Mouse (Mus musculus): Measurements from ENCODE around the gene Hsf2bp.

Gene Hsf2bp

DNA sequence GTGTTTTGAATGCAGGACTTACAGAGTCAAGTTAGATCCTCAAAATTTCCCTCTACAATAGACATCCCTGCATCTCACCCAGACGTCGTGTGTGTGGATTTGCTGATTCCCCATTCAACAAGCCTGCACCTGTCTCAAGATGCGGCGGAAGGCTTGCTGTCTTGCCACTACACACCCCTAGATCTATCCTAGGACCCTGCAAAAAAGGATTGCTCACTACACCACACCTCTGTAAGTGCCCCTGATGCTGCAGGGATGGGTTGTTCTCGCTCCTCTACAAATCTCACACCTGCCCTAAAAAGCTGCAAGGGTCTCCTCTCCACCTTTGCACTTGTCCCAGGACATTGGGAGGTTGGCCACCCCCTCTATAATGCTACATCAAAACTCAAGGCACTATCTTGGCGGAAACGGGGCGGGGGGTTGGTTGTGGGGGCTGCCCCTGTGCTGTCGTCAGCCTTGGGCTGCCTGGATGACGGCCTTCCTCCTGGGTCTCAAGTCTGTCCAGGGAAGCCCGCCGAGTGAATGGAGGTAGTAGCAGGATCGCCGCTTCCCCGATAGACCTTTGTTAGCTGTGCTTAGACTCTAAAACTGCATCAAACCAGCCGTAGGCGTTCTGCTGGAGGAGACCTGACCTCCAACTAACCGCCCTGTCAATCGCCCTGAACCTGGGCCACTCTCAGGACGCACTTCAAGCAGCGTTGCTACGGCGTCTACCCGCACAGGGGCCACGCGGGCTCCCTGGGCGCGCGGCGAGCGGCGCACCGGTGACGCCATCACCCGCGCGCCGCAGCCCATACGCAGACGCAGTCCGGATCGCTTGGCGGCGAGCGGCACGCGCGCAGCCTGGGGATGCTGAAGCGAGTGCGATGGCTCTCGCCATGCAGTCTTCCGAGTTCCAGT is at the start of gene Hsf2bp, which contains the start of gene Rrp1b:
Gene Hsf2bp, minus strand, starts transcription at position 741 of the 900 bp plus-strand sequence.
Gene Rrp1b, plus strand, starts transcription at position 492 of the 900 bp plus-strand sequence.
- DNase-seq (ENCODE audit: extremely low read depth, insufficient read length, low spot score): peak; percentile 93

DNA sequence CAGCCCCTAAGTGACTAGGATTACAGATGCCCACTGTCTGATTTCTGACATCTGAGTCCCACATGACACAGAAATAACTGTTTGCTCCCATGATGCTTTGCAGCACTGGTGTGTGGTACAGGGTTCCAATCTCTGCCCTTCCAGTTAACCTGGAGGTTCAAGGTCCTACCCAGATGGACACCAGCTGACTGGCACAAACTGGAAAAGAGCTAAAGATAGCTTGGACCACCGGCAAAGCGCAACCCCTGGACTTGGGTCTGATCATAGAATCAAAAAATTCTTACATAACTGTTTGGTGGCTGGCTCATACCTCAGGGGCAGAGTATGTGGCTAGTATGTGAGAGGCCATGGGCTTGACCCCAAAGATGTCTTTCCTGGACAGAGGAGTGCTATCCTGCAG is 47.2 kb upstream of the Hsf2bp start:
- DNase-seq (ENCODE audit: extremely low read depth, insufficient read length, low spot score): no peak

- DNase-seq (ENCODE audit: extremely low read depth, insufficient read length, low spot score): peak; percentile 50
Observed at GRCm38 (mm10) chr17:32075164-32075563, 39.0 kb upstream of the Hsf2bp start.

GRCm38 (mm10) chr17:32074658-32075057 is 38.5 kb upstream of the Hsf2bp start:
- peak; percentile 36 for DNase-seq (ENCODE audit: extremely low read depth, insufficient read length, low spot score)

- DNase-seq (ENCODE audit: extremely low read depth, insufficient read length, low spot score): peak; percentile 68
Observed at GRCm38 (mm10) chr17:32073359-32073758, 37.2 kb upstream of the Hsf2bp start.

DNA sequence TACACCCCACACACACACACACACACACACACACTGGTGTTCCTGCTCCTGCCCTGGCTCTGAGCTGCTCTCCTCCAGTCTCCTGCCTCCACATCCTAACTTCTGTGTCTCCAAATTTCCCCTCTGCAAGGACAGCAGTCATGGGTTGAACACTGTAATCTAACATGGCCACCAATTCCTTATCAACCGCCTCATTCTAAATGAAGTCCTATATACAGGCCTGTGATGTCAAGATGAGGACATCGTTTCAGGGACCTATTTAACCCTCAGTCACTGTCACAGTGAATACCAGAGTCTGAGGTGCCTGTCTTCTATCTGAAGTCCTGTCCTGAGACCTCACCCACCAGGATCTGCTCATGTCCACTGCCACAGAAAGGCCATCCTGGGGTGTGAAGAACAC is 32.7 kb upstream of the Hsf2bp start:
- no peak for DNase-seq (ENCODE audit: extremely low read depth, insufficient read length, low spot score)

DNA sequence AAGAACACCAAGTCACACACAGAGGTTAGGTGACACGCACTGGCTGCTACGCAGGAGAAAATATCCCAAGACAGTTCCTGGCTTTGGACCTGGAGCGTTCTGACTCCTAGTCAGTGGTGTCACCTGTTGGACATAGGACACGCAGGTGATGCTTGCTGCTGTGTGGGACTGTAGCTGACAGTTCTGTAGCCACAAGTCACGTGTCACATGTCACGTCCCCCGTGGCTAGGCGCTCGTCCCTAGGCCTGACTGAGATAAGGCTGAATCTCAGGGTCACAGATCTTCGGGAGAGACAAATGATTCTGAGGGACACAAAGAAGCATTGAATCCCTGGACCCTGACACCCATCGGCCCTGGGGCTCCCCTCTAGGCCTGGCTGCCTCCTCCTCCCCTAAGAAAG is 32.2 kb upstream of the Hsf2bp start:
- DNase-seq (ENCODE audit: extremely low read depth, insufficient read length, low spot score): no peak

- DNase-seq (ENCODE audit: extremely low read depth, insufficient read length, low spot score): no peak
Observed at GRCm38 (mm10) chr17:32067541-32067940, 31.4 kb upstream of the Hsf2bp start.

- peak; percentile 49 for DNase-seq (ENCODE audit: extremely low read depth, insufficient read length, low spot score)
Observed at GRCm38 (mm10) chr17:32064762-32065161, 28.6 kb upstream of the Hsf2bp start.

- DNase-seq (ENCODE audit: extremely low read depth, insufficient read length, low spot score): no peak
Observed at GRCm38 (mm10) chr17:32063654-32064053, 27.5 kb upstream of the Hsf2bp start.

- no peak for DNase-seq (ENCODE audit: extremely low read depth, insufficient read length, low spot score)
Observed at GRCm38 (mm10) chr17:32061219-32061618, 25.1 kb upstream of the Hsf2bp start.

DNA sequence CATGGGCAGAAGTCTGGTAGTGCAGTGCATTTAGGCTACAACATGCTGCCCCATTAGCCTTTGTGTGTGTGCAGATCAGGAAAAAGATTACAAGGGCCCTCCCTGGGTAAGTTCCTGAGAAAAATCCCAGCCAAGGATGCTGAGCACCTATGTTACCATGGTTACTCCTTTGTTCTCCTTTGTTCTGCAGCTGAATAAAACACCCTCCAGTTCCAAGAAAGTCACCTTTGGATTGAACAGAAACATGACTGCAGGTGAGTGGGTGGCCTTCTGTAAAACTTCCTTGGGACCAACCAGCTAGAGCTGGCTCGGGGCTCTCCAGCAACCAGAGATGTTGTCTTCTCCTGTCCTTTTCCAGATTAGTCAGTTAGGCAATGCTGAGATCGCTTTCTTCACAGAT is 22.9 kb upstream of the Hsf2bp start:
- no peak for DNase-seq (ENCODE audit: extremely low read depth, insufficient read length, low spot score)

DNA sequence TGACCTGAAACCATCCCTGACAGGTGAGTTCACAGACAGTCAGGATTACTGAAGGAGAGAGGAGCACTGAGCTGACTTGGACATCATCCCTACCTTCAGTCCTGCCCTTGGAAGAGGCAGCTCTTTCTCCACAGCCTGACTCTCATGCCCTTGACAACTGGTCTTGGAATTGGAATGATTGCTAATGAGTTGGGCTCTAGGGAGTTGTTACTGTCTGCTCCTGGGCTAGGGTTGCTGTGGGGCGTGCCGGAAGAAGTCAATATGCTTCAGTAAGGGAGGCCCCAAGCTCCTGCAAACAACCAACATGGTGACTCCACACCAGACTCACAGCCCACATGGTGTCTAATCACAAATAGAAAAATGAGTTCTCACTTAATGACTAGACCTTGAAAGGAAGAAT is 21.7 kb upstream of the Hsf2bp start:
- no peak for DNase-seq (ENCODE audit: extremely low read depth, insufficient read length, low spot score)

- DNase-seq (ENCODE audit: extremely low read depth, insufficient read length, low spot score): no peak
Observed at GRCm38 (mm10) chr17:32053677-32054076, 17.5 kb upstream of the Hsf2bp start.

DNA sequence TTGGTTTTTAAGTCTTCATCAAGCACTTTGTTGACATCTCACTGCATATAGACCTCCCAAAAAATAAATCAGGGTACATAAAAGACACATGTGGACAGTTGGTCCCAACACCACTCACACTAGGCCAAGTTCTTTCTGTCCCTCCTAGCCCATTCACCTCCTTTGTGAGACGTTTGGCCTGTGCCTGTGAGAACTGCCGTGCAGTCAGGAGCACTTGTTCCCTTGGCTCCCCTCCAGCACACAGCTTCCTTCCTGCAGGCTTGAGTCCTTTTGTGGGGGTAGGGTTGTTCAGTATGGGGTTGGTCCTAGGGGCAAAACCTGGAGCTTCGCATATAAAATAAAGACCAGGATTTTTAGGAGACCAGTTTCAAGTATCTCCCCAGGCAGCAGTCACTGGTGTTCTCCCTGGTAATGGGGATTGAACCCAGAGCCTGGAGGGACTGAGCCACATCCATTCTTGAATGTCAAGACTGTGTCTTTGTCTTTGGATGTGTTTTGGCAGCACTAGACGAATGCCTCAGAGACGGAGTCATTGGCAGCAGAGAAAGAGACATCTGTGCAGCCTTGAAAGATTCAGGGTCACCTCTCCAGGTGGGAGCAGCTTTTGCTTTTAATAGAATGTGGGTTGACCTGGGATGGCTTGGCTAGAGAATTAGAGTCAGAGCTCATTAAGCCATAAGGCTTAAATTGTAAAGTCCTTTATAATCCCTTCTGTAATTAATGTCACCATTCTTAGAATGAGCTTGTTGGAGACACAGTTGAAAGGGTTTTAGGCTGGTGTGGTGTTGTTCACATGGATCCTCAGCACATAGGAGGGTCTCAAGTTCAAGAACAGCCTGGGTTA is 16.3 kb upstream of the Hsf2bp start:
- DNase-seq (ENCODE audit: extremely low read depth, insufficient read length, low spot score): no peak

- no peak for DNase-seq (ENCODE audit: extremely low read depth, insufficient read length, low spot score)
Observed at GRCm38 (mm10) chr17:32050609-32051008, 14.5 kb upstream of the Hsf2bp start.

- no peak for DNase-seq (ENCODE audit: extremely low read depth, insufficient read length, low spot score)
Observed at GRCm38 (mm10) chr17:32049914-32050313, 13.8 kb upstream of the Hsf2bp start.

- DNase-seq (ENCODE audit: extremely low read depth, insufficient read length, low spot score): no peak
Observed at GRCm38 (mm10) chr17:32048351-32048750, 12.2 kb upstream of the Hsf2bp start.

DNA sequence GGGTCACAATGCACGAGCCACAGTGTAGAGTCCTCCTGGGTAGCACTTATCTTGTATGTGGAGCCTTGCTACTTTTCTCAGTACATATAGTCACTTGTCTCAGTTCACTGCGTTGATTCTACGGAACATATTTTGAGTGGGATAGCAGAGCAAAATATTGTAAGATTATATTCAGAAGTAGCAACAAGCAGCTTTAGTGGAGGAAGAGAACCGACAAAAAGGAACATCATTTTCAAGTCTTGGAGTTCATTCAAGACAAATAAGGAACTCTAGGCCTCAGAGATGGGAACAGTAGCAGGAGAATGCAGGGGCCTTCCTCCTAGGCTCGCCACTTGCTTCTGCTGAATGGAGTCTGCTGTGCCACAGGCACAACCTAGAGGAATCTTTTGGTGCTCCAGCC is 10.4 kb upstream of the Hsf2bp start:
- DNase-seq (ENCODE audit: extremely low read depth, insufficient read length, low spot score): no peak

DNA sequence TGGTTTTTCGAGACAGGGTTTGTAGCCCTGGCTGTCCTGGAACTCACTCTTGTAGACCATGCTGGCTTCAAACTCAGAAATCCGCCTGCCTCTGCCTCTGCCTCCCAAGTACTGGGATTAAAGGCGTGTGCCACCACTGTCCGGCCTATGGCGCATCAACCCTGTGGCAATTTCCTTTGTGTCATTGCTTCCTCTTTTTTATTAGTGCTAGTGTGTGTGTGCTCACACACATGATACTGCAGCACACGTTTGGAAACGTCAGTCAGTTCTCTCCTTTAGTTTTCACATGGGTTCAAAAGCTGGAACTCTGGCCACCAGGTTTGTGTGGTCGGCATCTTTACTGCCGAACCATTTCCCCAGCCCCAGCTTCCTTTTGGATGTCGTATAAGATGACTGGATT is 4.1 kb upstream of the Hsf2bp start:
- no peak for DNase-seq (ENCODE audit: extremely low read depth, insufficient read length, low spot score)
